Mouse (Mus musculus): ENCODE measurements around the gene 5730522E02Rik. TPM values are rescaled to one million over a fixed set of nuclear protein-coding genes. Genes with fewer than 3 reads are reported as not detected.

Gene 5730522E02Rik
- polyA plus RNA-seq, 1 experiment, result 11.8 TPM

- no peak for DNase-seq (ENCODE audit: extremely low spot score in 1 of 2, low spot score in 1 of 2)
These were observed 81.5 kb downstream of the 5730522E02Rik start for GRCm38 (mm10) chr11:26129054-26129453.

- no peak for DNase-seq (ENCODE audit: extremely low spot score in 1 of 2, low spot score in 1 of 2)
These were observed 82.2 kb downstream of the 5730522E02Rik start for GRCm38 (mm10) chr11:26128385-26128784.

GRCm38 (mm10) chr11:26125923-26126322 lies 84.6 kb downstream of the 5730522E02Rik start:
- no peak for DNase-seq (ENCODE audit: extremely low spot score in 1 of 2, low spot score in 1 of 2)

GRCm38 (mm10) chr11:26120781-26121557 lies 89.6 kb downstream of the 5730522E02Rik start:
- no peak for DNase-seq (ENCODE audit: extremely low spot score in 1 of 2, low spot score in 1 of 2)

GRCm38 (mm10) chr11:26117651-26118050 lies 92.9 kb downstream of the 5730522E02Rik start:
- peak in 1 of 2 experiments; percentile 30 for DNase-seq (ENCODE audit: extremely low spot score in 1 of 2, low spot score in 1 of 2)

- no peak for DNase-seq (ENCODE audit: extremely low spot score in 1 of 2, low spot score in 1 of 2)
These were observed 98.4 kb downstream of the 5730522E02Rik start for GRCm38 (mm10) chr11:26112206-26112605.

- DNase-seq (ENCODE audit: extremely low spot score in 1 of 2, low spot score in 1 of 2), result no peak
These were observed 101.9 kb downstream of the 5730522E02Rik start for GRCm38 (mm10) chr11:26108647-26109046.

- DNase-seq (ENCODE audit: extremely low spot score in 1 of 2, low spot score in 1 of 2), result no peak
These were observed 105.9 kb downstream of the 5730522E02Rik start for GRCm38 (mm10) chr11:26104680-26105079.

- no peak for DNase-seq (ENCODE audit: extremely low spot score in 1 of 2, low spot score in 1 of 2)
These were observed 106.9 kb downstream of the 5730522E02Rik start for GRCm38 (mm10) chr11:26103698-26104097.

GRCm38 (mm10) chr11:26102878-26103277 lies 107.7 kb downstream of the 5730522E02Rik start:
- no peak for DNase-seq (ENCODE audit: extremely low spot score in 1 of 2, low spot score in 1 of 2)

GRCm38 (mm10) chr11:26100077-26100476 lies 110.5 kb downstream of the 5730522E02Rik start:
- no peak for DNase-seq (ENCODE audit: extremely low spot score in 1 of 2, low spot score in 1 of 2)

GRCm38 (mm10) chr11:26098933-26099332 lies 111.6 kb downstream of the 5730522E02Rik start:
- DNase-seq (ENCODE audit: extremely low spot score in 1 of 2, low spot score in 1 of 2), result no peak

- no peak for DNase-seq (ENCODE audit: extremely low spot score in 1 of 2, low spot score in 1 of 2)
These were observed 114.5 kb downstream of the 5730522E02Rik start for GRCm38 (mm10) chr11:26096095-26096494.

GRCm38 (mm10) chr11:26088993-26089392 lies 121.6 kb downstream of the 5730522E02Rik start:
- no peak for DNase-seq (ENCODE audit: extremely low spot score in 1 of 2, low spot score in 1 of 2)

- no peak for DNase-seq (ENCODE audit: extremely low spot score in 1 of 2, low spot score in 1 of 2)
These were observed 123.9 kb downstream of the 5730522E02Rik start for GRCm38 (mm10) chr11:26086679-26087078.

- DNase-seq (ENCODE audit: extremely low spot score in 1 of 2, low spot score in 1 of 2), result no peak
These were observed 125.1 kb downstream of the 5730522E02Rik start for GRCm38 (mm10) chr11:26085380-26086035.

GRCm38 (mm10) chr11:26076335-26076734 lies 134.2 kb downstream of the 5730522E02Rik start:
- no peak for DNase-seq (ENCODE audit: extremely low spot score in 1 of 2, low spot score in 1 of 2)

GRCm38 (mm10) chr11:26075536-26075935 lies 135.0 kb downstream of the 5730522E02Rik start:
- DNase-seq (ENCODE audit: extremely low spot score in 1 of 2, low spot score in 1 of 2), result no peak

GRCm38 (mm10) chr11:26073638-26074294 lies 136.8 kb downstream of the 5730522E02Rik start:
- peak; percentile 75 to 88 for DNase-seq (ENCODE audit: extremely low spot score in 1 of 2, low spot score in 1 of 2)

- no peak for DNase-seq (ENCODE audit: extremely low spot score in 1 of 2, low spot score in 1 of 2)
These were observed 138.5 kb downstream of the 5730522E02Rik start for GRCm38 (mm10) chr11:26072101-26072500.

GRCm38 (mm10) chr11:26063252-26063651 lies 147.3 kb downstream of the 5730522E02Rik start:
- DNase-seq (ENCODE audit: extremely low spot score in 1 of 2, low spot score in 1 of 2), result no peak
